Mouse (Mus musculus) layer of hippocampus, adult 18-20 months (tissue): ENCODE results near the gene Sars2. TPM values are rescaled to one million over a fixed set of nuclear protein-coding genes. Genes with fewer than 3 reads are reported as not detected.

Experiments
- DNase-seq, 2 experiments: peaks; one replicate each; pipeline ENCODE4 v3.0.0; 2022; ENCODE audit warnings: low spot score in 2 of 2
- total RNA-seq, 2 experiments: library from RNA; stranded (reverse); gene quantifications; 2 replicates each; pipeline ENCODE4 v1.2.3; 2021

The Sars2 gene
- total RNA-seq, 2 experiments from 2014 or later: 11.1 to 11.2 TPM

DNA sequence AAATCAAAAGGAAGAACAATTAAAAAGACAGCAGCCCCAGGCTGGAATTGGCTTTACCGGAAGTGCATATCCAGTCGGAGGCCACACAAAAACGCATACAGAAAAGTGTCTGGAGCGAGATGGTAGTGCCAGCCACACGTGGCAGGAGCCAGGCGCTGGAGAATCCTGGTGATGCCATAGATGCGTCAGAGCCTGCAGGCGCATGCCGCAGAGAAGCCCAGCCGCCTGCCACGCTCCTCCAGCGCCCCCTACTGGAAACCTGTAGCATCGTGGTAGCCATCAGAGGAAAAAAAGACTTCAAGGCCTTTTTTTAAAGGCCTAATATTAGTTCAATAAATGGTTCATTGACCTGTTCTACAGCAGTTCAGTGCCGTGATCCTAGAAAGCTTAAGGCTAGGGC lies 15.2 kb upstream of the Sars2 start:
- DNase-seq: peak; percentile 82 to 87

DNA sequence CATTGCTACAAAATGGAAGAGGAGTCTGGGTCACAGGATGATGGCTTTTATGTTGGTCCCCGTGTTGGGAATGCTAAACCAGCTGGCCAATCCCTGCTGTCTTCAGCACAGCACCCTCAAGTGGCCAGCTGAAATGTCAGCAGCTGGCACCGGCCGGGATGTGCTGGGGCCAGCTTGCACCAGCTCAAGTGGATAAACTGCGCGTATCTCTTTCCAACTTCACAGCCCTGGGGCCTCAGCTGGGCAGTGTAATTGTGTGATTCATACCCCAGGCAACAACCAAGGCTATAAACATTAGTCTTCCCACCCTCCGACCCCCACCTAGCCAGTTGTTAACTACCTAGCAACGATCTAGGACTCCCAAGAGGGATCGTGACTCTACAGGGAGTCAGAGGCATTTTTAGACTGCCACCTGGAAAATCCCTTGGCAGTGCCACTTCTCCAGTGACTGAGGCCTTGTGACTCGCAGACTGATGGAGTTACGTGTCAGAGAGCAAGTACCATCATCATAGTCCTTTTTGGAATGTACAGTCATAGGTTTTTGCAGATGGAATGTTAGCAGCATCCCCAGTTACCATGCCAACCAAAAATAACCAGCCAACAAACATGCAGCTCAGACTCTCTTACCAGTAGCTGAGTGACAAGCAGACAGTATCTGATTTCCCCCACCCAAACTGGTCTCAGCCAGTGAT lies 14.0 kb upstream of the Sars2 start:
- DNase-seq: peak; percentile 68 to 77

DNA sequence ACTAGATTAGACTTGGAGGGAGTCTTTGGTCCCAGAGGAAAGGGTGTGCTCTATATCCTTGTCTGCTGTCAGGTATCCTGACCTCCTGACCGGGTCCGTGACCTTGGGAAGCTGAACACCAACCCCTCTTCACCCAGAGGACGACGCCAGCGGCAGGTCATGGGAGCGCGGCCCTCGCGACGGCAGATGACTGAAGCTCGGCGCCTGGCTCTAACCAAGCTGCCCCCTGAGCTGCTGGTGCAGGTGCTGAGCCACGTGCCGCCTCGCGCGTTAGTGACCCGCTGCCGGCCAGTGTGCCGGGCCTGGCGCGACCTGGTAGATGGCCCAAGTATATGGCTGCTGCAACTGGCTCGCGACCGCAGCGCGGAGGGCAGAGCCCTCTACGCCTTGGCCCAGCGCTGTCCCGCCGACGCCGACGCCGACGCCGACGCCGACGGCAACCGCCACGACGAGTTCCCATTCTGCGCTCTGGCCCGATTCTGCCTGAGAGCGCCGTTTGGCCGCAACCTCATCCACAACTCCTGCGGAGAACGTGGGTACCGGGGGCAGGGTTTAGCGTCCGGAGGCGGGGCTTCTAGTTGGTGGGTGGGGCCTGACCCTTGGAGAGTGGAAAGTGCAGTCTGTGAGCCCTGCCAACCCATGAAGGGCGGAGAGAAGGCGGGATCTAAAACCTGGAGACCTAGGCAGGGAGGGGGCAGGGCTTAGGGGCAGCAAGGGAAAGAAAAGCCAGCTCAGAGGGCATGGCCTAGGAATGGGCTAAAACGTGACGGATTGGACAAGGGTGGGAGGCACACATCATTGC lies 9.2 kb upstream of the Sars2 start:
- peak in 1 of 2 experiments; percentile 45 for DNase-seq

DNA sequence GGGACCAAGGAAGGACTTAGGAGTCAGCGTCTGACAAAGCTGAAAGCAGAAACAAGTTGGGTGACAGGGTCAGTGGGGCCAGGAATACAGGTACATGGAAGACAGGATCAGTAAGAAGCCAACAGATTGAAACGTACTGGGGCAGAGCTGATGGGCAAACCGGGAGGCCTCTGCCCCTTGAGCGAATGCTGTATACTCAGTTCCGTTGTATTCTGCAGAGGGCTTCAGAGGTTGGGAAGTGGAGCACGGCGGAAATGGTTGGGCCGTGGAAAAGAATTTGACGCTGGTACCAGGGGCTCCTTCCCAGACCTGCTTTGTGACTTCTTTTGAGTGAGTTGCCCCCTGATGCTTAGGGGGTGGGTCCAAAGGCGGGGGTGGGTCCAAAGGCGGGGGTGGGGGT lies 8.6 kb upstream of the Sars2 start:
- DNase-seq: no peak

DNA sequence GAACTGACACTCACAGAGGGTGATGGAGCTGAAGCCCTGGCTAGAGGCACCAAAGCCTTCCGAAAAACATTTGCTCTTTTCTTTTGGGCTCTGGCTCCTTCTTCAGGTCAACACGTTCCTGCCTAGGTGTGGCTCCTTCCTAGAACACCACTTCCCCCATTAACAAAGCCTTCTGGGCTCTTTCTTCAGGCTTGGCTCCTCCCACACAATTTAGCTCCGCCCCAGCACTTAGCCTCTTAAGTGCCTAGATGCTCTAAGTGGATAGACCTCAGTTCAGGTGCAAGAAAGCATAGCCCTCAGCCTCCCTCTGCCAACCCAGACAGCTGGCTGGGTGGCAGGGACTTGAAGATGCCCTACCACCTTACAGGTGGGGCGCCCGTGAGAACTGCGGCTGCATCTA lies 6.1 kb upstream of the Sars2 start:
- no peak for DNase-seq

DNA sequence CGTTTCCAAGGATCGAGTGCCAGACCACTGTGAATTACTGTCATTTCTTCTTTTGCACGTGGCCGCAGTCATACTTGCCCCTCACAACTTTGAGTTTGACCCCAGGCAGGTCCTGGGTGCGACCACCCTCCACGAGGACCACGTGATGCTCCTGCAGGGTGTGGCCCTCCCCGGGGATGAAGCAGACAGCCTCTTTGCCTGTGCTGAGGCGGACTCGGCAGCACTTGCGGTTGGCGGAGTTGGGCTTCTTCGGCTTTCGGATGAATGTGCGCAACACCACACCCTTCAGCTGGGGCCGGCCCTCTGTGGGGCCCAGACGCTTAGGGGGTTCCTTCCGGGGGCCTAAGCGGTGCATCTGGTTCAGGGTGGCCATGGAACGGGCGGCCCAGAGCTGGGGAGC lies 2.0 kb upstream of the Sars2 start:
- no peak for DNase-seq

DNA sequence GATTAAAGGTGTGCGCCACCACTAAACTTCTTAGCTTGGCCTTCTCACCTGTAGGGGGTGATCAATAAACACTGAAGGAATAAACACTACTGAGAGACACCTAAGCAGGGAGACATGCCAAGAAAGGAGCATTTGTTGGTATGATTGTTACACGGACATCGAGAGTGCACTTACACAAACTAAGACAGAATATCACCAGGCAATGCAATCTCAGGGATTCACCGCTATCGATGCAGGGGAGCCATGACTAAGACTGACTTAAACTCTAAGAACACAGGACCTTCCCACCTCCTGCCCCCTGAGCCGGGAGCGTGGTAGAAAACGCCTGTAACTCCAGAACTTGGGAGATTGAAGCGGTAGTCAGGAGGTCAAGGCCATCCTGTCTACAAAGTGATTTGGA lies 843 bp upstream of the Sars2 start:
- DNase-seq: no peak

DNA sequence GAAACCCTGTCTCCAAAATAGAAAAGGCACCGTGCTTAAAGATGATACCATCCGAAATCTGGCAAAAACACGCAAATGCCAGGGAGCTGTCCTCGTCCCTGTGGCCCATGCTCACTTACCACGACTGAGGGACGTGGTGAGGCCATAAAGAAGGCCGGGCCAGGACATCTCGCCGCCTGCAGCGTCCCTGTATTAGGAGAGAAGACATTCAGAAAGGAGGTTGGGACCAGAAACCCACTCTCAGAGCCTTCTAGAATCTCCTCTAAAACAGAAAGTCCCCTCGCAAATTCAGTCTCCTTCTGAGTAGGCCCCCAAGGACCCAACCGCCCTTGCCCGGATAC lies 454 bp upstream of the Sars2 start:
- peak in 1 of 2 experiments; percentile 20 for DNase-seq

DNA sequence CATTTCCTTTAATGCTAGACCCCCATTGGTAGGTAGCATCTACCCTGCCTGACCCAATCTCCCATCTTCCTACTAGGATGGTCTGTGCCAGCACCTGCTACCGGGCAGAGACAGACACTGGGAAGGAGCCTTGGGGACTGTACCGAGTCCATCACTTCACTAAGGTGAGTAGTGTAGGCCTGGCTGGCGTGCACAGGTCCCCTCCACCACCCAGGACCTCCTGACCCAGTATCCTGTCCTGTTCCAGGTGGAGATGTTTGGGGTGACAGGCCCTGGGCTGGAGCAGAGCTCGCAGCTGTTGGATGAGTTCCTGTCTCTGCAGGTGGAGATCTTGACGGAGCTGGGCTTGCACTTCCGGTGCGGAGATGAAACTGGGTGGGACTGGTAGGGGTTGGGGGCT lies 8.1 kb downstream of the Sars2 start:
- DNase-seq: no peak

DNA sequence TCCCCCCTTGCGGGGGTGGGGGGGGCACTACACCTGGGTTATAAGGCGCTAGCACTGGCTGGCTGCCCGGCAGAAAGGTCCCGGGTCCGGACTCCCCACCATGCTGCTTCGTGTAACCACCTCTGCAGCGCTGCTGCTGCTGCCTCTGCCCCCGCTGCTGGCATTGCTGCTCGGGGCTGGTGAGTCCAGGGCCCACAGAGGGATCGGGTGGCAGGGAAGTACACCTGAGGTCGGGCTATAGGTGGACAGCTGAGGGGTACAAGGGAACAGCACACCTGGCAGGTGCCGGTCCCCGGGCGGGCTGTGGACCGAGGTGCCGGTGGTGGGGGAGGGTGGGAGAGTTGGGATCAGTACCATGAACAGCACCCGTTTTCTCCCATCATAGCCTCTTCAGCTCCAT lies 14.3 kb downstream of the Sars2 start, which contains the start of gene Ccer2:
Gene Ccer2, plus strand, starts transcription at position 96 of the 400 bp plus-strand sequence.
- DNase-seq: no peak

DNA sequence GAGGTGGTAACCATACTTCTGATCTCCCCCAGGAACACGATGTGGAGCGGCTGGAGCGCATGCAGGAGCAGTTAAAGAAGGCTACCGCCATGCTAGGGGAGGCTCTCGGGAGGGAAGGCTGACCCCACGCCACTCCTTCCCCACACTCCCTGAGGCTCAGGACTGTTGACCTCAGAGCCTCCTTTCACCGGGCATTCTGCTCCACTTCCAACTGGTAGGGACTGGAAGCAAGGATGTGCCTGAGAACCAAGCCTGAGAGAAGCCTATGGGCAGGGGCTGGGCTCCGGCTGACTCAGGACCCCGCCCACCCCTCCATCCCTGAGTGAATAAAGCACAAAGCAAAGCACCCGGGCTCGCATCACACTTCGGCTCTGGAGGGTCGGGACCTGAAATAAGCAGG lies 16.8 kb downstream of the Sars2 start:
- DNase-seq: no peak

DNA sequence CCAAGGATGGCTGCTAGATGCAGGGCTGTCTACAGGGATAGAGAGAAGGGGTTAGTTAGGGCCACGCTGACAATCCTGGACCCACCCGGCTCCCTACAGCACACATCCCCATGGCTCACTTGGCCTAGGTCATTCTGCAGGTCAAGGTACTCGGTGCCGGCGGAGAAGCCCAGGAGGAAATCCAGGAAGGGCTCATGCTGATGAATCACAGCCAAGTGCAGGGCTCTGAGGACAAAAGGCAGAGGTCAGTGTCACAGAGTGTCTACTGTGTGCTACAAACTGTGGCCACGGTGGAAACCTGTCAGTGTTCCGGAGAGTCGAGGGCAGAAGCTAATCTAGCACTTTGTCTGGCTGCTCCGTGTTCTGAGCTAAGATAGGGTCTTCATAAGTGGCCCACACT lies 20.1 kb downstream of the Sars2 start:
- DNase-seq: no peak

DNA sequence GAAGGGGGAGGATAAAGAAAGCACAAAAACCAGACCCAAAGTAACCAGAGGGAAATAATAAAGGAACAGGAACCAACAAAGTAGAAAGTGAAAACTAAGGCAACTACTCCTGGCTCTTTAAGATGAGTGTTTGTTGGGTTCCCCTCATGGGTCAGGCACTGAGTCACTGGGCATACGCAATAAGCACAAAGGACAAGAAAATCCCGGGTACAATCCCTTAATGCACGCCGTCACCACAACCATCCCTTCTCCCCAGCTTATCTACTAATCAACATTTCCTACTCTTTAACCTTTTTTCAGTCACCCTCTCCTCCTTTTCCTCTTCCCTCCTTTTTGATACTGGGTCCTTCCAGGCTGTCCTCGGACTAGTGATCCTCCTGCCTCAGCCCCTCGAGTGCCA lies 23.4 kb downstream of the Sars2 start:
- DNase-seq: no peak

DNA sequence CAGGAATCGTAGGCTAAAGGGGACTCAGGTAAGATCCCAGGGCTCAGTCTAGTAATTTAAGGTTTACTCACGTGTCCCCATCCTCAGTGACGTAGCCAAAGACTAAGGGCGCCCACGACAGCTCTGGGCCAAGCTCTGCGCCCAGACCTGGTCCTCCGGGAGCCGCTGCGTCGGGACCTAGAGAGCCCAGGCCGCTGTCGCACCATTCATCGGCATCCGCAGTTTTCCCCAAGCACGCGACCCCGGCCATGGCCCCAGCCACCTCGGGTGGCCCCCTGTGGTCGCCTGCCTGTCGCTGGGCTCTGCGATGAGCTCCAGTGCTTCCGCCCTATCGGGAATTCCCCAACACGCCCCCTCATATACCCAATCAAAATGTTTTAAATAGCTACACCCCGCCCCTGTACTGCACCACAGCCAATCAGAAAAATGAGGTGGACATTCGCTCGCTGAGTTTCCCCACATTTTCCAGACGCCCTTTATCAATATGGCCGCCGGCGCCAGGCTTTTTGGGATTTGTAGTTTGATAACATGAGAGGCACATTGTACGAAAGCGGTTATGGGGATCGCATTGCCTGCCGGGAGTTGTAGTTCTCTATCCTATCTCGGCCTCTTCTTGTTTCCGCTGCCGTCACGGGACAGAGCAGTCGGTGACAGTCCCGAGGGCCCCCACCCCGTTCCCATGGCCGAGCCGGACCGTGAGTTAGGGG lies 24.5 kb downstream of the Sars2 start, which contains the start of gene Sirt2:
Gene Sirt2, plus strand, starts transcription at position 563 of the 707 bp plus-strand sequence.
- peak; percentile 98 to 100 for DNase-seq

DNA sequence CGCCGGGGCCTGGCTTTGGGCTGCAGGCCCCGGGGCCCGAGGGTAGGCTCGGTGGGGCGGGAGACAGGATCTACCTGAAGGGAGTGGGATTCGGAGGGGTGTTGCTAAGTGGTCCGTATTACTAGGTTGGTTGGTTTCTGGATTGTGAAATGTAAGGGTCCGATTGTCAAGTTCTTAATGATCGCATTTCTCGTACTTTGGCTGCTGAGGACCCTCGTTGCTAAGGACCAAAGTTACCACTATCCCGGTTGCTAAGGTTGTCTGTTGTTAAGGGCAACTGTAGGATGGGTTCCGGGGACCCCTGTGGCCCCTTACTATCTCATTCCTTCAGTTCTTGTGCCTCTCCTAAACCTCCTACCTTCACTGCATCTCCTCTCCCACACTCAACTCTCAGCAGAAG lies 25.1 kb downstream of the Sars2 start:
- no peak for DNase-seq

DNA sequence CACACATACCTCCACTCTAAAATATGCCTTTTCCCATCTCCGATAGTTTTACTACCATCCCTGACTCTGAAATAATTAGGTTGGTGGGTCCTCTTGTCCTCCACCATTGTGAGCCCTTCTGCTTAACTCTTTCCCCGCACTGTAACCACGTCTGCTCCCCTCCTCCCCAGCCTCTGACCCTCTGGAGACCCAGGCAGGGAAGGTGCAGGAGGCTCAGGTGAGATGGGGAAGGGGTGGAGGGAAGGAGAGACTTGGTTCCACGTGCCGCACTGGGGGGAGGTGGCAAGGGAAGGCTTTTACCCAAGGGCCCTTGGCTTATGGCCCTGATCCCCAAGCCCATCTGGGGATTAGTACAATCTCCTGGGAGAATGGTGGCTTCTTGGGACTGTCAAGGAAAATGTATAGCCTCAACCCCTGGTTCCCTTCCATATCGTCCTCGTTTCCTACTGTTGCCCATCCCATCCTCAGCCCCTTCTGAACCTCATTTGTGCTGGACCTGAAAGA lies 25.7 kb downstream of the Sars2 start, which contains the start of gene Nfkbib:
Gene Nfkbib, minus strand, starts transcription at position 51 of the 504 bp plus-strand sequence.
- DNase-seq: no peak

DNA sequence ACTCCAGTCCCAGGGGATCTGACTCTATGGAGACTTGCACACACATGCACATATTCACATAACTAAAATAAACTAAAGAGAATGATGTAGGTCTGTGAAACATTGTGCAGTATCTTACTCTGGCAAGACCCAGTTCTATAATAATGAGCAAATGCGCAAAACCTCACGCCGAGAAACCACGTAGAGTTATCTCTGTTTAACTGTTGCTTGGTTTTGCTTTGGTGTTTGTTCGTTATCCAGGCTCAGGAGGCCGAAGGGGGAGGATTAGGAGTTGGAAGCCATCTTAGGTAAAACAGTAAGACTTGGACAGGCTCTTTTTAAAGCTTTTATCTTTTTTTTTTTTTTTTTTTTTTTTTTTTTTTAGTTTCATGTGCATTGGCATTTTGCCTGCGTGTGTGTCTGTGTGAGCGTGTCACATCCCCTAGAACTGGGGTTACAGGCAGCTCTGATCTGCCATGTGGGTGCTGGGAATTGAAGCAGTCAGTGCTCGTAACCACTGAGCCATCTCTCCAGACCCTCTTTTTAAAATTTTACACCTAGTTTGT lies 27.7 kb downstream of the Sars2 start:
- DNase-seq: no peak

DNA sequence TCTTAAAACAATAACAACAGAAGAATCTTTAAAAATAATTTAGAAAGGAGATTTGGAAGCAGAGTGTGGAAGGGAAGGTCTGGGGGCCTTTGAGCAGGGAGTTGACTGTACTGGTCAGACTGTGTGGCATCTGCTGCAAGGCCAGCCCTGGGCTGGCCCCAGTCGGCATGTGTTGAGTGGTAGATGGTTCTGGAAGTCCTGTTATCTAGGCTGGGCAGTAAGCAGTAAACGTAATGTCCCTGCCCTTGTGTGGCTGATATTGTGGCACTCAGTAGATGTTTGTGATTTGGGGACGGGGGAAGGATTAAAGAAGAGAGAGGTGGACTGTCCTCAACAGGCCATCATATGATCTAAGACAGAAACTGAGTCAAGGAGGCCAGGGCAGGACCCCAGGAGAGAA lies 28.5 kb downstream of the Sars2 start:
- no peak for DNase-seq

DNA sequence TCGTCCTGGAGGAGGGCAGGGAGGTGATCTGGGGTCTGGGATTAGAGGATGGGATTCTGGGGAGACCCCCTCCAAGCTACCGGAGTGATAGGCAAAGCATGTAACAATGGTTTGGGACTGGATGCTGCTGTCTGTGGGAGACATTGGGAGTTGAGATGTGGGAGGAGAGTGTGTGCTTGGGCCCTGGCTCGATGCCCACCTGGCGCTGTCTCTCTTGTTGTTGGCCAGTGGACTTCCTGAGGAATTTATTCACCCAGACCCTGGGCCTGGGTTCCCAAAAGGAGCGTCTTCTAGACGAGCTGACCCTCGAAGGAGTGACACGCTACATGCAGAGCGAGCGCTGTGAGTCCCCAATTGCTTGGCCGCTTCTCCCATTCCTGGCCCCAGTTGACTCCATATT lies 30.1 kb downstream of the Sars2 start:
- no peak for DNase-seq

DNA sequence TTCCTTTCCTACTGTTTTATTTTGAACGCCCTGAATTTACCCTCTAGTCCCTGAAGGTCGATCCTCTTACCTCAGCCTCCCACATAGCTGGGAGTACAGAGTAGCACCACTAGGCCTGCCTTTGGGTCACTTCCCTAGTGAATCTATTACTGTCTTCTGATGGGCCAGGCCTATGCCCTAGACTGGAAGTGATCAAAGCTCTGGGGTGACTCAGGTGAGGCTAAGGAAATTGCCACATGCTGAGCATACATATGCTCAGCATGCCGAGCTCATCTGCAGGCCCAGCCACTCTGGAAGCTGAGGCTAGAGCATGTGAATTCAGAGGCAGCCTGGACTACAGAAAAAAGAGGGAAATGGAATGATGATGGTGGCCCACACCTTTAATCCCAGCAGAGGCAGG lies 31.4 kb downstream of the Sars2 start:
- DNase-seq: no peak

DNA sequence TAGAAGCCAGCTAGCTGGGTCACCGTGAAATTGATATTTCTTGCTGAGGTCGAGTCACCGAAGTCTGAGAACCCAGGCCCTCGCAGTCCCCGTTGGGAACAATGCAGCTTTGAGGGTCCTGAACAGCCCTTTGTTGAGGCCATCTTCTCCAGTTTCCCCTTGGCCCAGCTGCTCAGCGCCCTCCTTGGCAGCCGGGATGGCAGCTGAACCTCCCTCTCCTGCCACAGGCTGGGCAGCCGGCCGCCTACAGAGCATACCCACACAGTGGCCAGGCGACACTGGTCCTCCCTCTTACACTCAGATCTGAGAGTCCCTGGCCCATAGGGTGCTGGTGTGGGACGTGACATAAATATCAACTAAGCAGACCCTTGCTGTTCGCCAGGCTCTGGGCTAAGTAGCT lies 32.4 kb downstream of the Sars2 start:
- peak in 1 of 2 experiments; percentile 35 for DNase-seq

DNA sequence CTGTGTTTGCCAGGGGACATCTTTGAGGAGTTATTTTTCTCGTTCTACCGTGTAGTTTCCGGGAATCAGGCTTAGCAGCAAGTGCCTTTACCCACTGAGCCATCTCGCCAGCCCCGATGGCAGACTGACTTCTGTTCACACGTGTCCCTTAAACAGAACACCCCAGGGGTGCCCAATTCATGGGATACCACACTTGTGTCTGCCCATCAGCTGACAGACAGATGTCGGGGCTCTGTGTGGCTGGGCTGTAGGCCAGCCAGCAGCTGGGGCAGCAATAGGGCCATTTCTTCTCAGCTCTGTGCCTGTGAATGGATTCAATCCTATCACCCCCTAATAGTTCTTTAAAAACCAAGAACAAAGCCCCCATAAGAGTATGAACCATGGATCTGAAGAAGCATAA lies 33.3 kb downstream of the Sars2 start:
- no peak for DNase-seq
